Mouse (Mus musculus) lung, adult 2 months (tissue): ENCODE results near the gene Tspan13. TPM values are rescaled to one million over a fixed set of nuclear protein-coding genes. Genes with fewer than 3 reads are reported as not detected.

ENCODE experiments used
- DNase-seq: peaks from one replicate; pipeline ENCODE4 v3.0.0; 2022
- H3K4me1 ChIP-seq: fragments of 200-500 bp; 2 replicates; pipeline ENCODE4 v1.6.1; 2011; ENCODE audit warnings: low read length; ENCODE audit not compliant: control insufficient read depth, insufficient read depth
- H3K4me3 ChIP-seq: fragments of 200-500 bp; replicated peaks from 2 replicates; pipeline ENCODE3; 2011; ENCODE audit warnings: low read depth, mild to moderate bottlenecking, control low read depth, low read length; ENCODE audit errors: extremely low read depth
- CTCF ChIP-seq: fragments of 200-500 bp; IDR thresholded peaks from 2 replicates; pipeline ENCODE4 v1.5.1; 2011; ENCODE audit warnings: mild to moderate bottlenecking, low read length, control low read depth; ENCODE audit not compliant: insufficient read depth
- POLR2A ChIP-seq: fragments of 200-500 bp; IDR thresholded peaks from 2 replicates; pipeline ENCODE4 v1.6.1; 2011; ENCODE audit warnings: low read depth, mild to moderate bottlenecking, control low read depth, low read length, borderline replicate concordance; ENCODE audit errors: extremely low read depth
- WGBS: fragments of 180-500 bp; shearing (Covaris S2); methylation state at CpG from one replicate; pipeline ENCODE4 v1.1.7; 2018; 5-methylcytosine and 5-hydroxymethylcytosine counted together
- polyA plus RNA-seq: library from polyadenylated mRNA; depleted of rRNA; stranded (reverse); fragments of >200 nt; gene quantifications from 2 replicates; pipeline ENCODE4 v1.2.3, GENCODE M21; 2012; rRNA removed

The Tspan13 gene
- polyA plus RNA-seq, 1 experiment: 614 TPM

DNA sequence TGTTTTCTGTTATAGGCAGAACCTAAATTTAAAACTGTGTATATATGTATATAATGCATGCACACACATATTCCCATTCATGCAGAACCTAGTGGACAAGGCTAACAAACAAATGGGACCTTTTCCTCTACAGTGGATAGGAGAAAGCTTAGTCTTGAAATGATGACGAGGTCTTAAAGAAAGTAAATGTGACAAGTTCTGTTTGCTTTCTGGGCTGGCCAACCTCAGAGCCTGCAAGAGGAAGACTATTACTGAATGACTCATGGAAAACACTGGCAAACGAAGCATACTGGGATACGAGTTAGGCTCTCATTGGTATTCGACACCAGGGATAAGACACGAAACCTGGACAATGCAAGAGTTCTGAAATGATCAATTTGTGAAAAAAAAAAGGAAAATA lies 57.6 kb downstream of the Tspan13 start:
- 90% methylated on average over 5 of the region's 5 CpGs for WGBS
- no peak for DNase-seq

DNA sequence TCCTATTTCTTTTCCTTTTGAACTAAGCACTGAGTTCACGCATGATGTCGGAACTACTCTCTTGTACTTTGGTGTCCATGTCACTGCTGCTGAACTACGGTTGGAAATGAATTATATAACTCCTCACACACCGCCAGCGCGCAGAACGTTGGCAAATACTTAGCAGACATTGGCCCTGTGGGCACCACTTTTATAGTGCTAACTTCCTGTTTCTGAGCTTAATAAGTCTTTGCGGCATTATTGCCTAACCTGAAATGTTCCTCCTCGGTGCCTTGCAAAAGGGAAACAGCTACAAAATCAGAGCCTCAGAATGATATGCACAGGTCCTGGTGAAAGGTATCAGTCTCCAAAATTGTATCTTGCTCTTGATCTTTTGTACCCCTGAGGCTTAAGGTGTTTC lies 58.8 kb downstream of the Tspan13 start:
- Histone ChIP-seq H3K4me1 (peaks cover 5% of the 10 kb centered on the region; the same call in 1 of the 2 replicates), H3K4me3 (no peak overlapping the region)
- 80% methylated on average over 9 of the region's 9 CpGs for WGBS
- TF ChIP-seq POLR2A (no peak), CTCF (no peak)
- no peak for DNase-seq

More for the DNA sequence above, 57.6 kb downstream of the Tspan13 start:
- no peak for TF ChIP-seq POLR2A
- TF ChIP-seq CTCF: no peak
- Histone ChIP-seq H3K4me3 (no peak overlapping the region), H3K4me1 (peaks cover 5% of the 10 kb centered on the region; the same call in 1 of the 2 replicates)

GRCm38 (mm10) chr12:35981732-35982360 lies 60.5 kb downstream of the Tspan13 start:
- no peak overlapping the region for H3K4me3 ChIP-seq
- WGBS: 18% methylated on average over 6 of the region's 6 CpGs
- H3K4me1 ChIP-seq: peaks cover 5% of the 10 kb centered on the region; the same call in 1 of the 2 replicates
- no peak for TF ChIP-seq CTCF
- no peak for TF ChIP-seq POLR2A
- DNase-seq: peak; percentile 29

- Histone ChIP-seq H3K4me3 (no peak overlapping the region), H3K4me1 (peaks cover 5% of the 10 kb centered on the region; the same call in 1 of the 2 replicates)
- no peak for DNase-seq
- 55% methylated on average over 5 of the region's 5 CpGs for WGBS
- no peak for TF ChIP-seq CTCF
- TF ChIP-seq POLR2A: no peak
These were observed 62.7 kb downstream of the Tspan13 start for GRCm38 (mm10) chr12:35979625-35980024.

DNA sequence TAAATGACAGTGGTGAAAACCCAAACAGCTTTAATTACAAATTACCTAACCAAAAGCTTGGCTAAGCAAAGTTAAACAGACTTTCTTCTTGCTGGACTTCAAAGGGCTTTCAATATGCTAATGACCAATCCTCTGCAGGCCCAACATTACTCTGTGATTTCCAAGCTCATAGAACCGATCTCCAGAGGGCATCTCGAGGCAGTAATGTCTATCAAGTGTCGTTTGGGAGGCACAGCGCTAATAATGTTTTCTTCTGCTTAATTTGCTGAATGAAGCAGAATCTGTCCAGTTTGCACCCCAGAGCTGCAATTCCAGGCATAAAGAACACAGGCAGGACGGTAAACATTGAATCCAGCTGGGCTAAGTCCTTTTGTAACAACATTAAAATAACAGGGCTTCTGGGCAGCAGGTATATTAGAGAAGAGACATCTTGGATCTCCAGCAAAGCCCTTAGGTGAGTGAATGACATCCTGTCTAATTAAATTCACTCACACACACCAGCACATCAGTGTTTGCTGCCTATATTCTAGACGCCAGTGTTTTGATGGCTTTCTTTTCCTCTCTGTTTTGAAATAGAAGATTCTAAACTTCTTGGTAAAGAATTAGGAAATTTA lies 64.6 kb downstream of the Tspan13 start:
- TF ChIP-seq CTCF: no peak
- TF ChIP-seq POLR2A: no peak
- Histone ChIP-seq H3K4me3 (no peak overlapping the region), H3K4me1 (peaks cover 5% of the 10 kb centered on the region; the same call in 1 of the 2 replicates)
- no peak for DNase-seq
- WGBS: 58% methylated on average over 6 of the region's 6 CpGs

DNA sequence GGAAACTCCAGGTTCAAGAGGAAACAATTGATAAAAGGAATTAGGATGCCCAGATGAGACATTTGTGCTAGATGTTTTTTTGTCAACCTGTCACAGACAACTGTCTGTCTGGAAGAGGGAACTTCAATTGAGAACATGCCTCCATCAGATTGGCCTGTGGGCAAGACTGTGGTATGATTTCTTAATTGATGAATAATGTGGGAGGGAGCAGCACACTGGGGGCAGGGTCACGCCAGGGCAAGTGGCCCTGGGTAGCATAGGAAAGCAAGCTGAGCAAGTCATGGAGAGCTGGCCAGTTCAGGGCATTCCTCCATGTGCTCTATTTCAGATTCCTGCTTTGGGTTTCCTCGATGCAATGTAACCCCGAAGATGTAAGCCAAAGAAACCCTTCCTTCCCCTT lies 66.4 kb downstream of the Tspan13 start:
- WGBS: 76% methylated on average over 3 of the region's 3 CpGs
- H3K4me1 ChIP-seq: no peaks in the 10 kb centered on the region
- H3K4me3 ChIP-seq: no peak overlapping the region
- TF ChIP-seq CTCF (no peak), POLR2A (no peak)
- no peak for DNase-seq

DNA sequence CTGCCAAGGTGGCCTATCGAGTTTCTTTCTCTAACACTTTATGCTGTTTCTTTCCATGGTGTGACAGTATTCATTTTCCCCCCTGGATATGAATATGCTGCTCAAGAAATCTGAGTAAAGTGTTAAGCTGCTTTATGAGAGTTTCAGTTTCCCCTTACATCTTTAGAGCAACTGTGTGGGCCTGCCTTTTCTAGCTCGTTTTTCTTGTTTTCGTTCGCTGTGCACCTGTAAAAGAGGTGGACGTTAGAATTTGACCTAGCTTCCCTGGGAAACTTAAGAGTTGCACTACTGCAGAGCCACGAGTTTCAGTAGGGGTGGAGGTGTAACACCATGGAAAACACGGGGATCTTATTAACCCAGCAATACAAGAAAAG lies 75.5 kb downstream of the Tspan13 start:
- WGBS: 57% methylated on average over 7 of the region's 7 CpGs
- no peak overlapping the region for H3K4me3 ChIP-seq
- TF ChIP-seq CTCF: no peak
- no peak for TF ChIP-seq POLR2A
- no peak for DNase-seq
- no peaks in the 10 kb centered on the region for H3K4me1 ChIP-seq

- H3K4me1 ChIP-seq: no peaks in the 10 kb centered on the region
- H3K4me3 ChIP-seq: no peak overlapping the region
- DNase-seq: no peak
- TF ChIP-seq POLR2A: no peak
- WGBS: 43% methylated on average over 7 of the region's 7 CpGs
These were observed 76.1 kb downstream of the Tspan13 start for GRCm38 (mm10) chr12:35966098-35966767.

Other genes with a start within 250 kb of the Tspan13 start
- 1.6 and 2.6 TPM in 2 replicates for gene Agr3, start 116.9 kb downstream of the Tspan13 start, polyA plus RNA-seq
- gene Agr2, start 49.6 kb downstream of the Tspan13 start, polyA plus RNA-seq: 1.5 and 6.1 TPM in 2 replicates
- 6.0 and 9.3 TPM in 2 replicates for gene Ankmy2, start 114.6 kb upstream of the Tspan13 start, polyA plus RNA-seq
- 5.5 and 11.1 TPM in 2 replicates for gene Bzw2, start 115.6 kb upstream of the Tspan13 start, polyA plus RNA-seq
- not detected in 2 replicates for gene Lrrc72, start 210.9 kb upstream of the Tspan13 start, polyA plus RNA-seq